Mouse (Mus musculus) cerebellum, adult 9-10 months (tissue): ENCODE measurements at regions not wholly inside any gene's neighbourhood (a gene's known extent, or its start where the extent isn't known, plus 50 kb on each side); places are given as distances from the start of the nearest gene placed in this dataset.

Source experiments
- DNase-seq: peaks from one replicate; pipeline ENCODE4 v3.0.0; 2022

- no peak for DNase-seq
Observed at GRCm38 (mm10) chr11:43370025-43370424, 56.0 kb downstream of the Pttg1 start.

DNA sequence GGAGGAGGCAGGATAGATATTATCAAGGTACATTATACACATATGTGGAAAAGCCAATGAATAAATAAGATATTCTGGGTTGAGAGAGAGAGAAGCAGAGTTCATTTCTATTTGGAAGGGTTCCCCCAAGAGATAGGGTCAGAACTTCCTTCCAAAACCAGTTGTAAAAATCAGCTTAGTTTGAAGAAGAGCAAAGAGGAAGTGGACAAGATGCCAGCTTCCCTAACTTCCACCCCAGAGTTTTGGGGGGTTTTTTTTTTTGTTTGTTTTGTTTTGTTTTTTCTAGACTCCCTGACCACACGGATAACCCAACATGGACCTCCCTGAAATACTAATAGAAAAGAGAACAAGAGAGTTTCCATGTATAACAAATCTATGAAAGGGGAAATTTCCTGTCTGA is 57.7 kb downstream of the Pttg1 start:
- no peak for DNase-seq

GRCm38 (mm10) chr11:43361858-43362257 is 64.2 kb downstream of the Pttg1 start:
- DNase-seq = no peak

DNA sequence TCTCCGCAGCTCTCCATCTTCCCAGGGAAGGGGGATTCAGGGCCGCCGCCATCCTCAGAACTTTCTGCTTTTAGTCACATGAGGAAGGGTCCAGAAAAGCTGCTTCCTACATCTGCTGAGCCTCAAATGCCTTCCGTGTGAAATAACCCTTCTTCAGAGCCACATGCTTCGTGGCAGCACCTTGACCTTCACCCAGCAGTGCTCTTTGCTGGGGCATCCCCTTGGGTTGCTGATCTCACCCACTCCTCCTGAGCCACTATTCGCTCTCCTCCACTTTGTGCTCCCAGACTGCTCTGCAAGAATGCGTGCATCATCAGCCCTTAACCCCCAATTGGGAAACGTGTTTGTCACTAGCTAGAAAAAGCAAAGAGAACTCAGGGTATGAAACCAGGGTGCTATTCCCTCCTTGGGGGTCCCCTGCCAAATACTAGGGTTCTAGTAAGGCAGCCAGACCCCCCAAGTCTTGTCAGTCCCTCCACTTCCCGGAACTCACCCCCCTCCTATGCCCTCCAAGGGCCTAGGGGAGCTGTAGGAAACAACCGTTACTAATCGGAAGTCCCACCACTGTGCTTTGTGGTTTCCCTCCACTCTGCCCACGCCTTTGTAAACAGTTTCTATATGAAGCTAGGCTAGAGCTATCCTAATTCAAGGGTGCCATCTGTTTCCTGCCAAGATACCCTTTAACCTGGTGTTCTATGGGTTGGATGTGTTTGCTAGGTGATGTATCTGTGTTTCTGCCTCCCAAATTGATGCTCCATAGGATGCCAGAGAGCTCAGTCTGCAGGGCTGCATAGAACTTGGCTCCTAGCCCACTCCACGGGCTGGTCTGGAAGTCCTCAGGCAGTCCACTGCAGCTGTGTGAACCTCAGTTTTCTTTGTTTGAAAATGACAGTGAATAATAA is 67.4 kb downstream of the Pttg1 start:
- DNase-seq = no peak

GRCm38 (mm10) chr11:43353602-43354001 is 72.4 kb downstream of the Pttg1 start:
- DNase-seq = no peak

DNA sequence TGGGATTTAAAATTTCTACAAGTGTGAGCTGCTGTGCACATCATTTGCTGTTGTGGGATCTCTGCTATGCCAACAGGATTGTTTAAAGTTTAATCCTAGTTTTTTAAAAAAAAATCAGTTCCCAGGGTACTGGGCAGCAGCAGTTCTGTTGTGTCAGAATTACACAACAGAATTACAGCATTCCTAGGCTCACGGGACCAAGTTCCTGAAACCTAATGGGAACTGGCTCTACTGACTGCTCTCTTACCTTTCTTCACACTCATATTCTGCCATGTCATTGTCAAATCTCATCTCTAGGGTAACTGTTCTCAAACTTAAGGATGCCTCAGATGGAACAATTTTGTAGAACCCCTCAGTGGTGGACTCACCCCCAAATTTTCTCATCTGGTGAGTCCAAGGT is 73.0 kb downstream of the Pttg1 start:
- no peak for DNase-seq

GRCm38 (mm10) chr11:43351818-43352217 is 74.2 kb downstream of the Pttg1 start:
- DNase-seq = no peak

GRCm38 (mm10) chr11:43351348-43351747 is 74.7 kb downstream of the Pttg1 start:
- no peak for DNase-seq

DNA sequence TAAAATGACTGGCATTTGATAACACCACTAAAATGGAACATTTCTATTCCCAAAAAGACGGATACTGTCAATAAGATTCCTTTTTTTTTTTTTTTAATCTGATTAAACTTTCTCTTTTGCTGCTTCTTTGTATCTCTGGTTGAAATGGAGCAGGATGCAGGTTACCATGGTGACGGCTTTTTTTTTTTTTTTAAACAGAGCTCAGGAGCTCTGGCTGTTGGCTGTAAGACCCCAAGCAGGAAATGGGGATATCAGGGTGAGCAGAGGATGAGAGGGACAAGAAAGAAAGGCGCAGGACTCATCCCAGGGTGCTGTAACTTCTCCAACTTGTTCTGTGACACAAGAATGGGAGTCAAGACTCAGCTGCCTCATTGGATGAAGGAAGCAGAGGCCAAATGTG is 75.8 kb downstream of the Pttg1 start:
- no peak for DNase-seq

DNA sequence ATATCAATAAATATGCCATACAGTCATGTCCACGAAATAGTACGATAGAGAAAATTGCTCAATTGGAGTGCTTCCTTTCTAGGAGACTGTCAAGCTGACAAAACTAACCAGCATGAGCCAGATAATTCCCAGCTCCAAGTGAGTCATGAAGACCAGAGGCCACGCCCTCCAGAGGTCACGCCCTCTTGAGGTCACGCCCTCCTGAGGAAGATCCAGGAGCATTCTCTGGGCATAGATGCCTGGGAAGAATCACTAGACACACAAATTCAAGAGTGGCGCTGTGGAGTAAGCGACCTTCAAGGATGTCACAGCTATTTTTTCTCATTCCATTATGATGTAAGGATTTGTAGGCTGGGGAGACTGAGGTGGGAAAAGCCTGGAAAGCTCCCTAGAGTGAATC is 76.5 kb downstream of the Pttg1 start:
- no peak for DNase-seq

- DNase-seq = peak; percentile 93
Observed at GRCm38 (mm10) chr11:43348571-43348970, 77.5 kb downstream of the Pttg1 start.

GRCm38 (mm10) chr11:43346489-43346888 is 79.6 kb downstream of the Pttg1 start:
- DNase-seq = no peak

DNA sequence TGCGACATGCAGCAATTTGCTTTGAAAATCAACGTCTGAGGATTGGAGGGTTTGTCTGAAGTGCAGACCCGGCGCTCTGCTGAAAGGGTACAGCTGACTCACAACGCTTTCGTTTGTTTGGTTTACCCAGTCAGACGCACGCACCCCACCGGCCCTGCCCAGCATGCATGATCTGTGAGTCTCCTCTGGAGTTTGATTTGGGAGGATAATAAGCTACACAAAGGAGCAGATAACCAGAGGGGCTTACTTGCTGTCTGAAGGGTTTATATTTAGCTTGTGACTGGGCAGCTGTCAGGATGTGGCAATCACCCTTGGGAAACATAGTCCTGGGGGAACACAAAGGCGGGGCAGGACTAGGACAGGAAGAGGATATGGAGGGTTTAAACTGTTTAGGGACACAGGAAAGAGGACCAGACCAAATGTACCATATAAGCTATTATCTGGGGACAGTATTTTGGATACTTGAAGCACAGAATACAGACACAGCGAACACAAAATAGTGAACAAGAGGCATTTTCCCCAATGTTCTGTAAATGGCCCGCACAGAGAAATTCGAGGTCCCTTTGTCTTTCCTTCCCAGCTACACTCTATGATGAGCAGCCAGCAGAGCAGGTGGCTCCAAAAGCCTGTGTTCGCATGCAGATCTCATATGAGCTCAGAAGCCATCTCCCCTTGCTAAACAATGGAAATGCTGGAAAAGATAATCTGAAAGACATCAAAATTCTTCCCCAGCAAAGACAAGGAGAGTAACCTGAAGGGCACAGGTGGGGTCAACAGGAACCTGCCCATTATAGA is 81.1 kb downstream of the Pttg1 start:
- no peak for DNase-seq

DNA sequence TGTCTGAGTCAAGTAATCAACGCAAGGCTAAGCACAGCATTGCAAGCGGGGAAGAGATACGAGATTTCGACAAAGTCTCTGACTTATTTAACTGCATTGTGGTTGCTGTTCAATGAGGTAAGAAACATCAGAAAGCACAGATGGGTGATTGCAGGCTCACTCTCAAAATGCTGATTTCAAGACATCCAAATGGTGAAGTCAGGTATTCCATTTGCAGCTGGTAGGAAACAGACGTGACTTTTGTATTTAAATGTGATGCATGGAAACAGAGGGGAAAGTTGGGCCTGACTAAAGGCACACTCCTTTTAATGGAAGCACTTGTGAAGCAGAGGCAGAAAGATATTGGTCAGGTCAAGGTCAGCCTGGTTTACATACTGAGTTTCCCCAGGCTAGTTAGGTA is 82.5 kb downstream of the Pttg1 start:
- DNase-seq = no peak

- DNase-seq = no peak
Observed at GRCm38 (mm10) chr11:43338377-43338993, 87.6 kb downstream of the Pttg1 start.

DNA sequence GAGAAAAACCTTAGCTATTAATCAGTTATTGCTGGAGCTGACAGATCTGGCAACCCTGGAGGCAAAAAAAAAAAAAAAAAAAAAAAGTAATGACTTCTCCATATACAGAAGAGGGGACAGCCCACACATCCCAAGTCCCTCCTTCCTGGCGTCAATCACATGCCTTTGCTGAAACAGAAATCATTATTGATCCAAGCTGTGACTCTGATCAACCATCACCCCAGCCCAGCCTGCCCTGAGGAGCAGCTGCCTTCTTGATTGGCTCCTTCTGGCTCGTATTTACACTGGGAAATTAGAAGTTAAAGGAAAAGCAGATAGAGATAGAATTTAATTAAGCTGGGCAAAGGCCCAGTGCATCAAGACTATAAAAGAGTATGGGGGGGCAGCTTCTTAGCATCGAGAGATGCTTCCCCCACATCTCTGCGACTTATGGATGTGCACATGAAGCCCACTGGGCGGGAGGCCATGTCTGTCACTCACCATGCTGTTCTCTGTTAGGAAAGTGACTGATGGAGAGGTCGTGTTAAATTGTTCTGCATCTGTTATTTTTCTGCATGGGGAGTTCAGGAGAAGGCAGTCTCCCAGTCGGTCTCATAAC is 90.3 kb downstream of the Pttg1 start:
- no peak for DNase-seq

GRCm38 (mm10) chr11:43333547-43333946 is 92.5 kb downstream of the Pttg1 start:
- DNase-seq = no peak

DNA sequence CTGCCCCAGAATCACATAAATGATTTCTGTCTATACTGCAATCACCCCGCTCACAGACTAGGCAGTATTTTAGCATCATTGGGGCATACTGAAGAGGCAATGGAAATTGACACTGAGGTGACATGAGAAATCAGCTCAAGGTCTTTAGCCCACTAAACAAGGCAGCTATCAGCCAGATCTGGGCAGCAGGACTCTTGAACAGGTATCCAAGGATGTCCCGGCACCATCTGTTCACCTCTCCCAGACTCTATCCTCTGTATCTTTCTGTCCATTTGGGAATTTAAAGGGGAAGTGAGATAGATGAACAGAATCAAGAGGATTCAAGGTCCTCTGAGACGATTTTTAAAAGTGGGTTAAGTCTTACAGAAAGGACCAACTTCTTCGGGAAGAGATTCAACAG is 112.1 kb downstream of the Pttg1 start:
- peak; percentile 58 for DNase-seq
